Mouse (Mus musculus): ENCODE measurements at regions not wholly inside any gene's neighbourhood (a gene's known extent, or its start where the extent isn't known, plus 50 kb on each side); places are given as distances from the start of the nearest gene placed in this dataset.
A peak's percentile ranks its signal among the peaks of the same experiment; 100 is the strongest.

DNA sequence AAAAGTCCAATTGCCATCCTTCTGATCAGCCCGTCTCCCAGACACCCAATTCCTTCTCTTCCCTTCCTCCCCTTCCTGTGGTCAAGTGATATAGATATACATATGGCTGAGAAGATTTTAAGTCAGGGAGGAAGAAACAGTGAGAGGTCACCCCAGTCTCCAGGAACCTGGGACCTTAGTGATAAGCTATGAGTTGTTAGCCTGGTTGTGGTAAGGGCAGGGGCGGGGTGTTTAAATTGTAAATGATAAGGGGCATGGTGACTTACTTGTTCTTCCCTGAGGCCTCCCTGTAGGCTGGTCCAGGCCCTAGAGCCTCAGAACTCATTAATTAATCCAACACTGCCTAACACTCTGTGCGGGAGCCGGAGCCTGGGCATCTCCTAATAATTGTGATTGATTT, 186.5 kb upstream of the Ajap1 start:
- no peak overlapping the region for H3K9ac ChIP-seq (ENCODE audit: low read depth, low read length)
- DNase-seq (ENCODE audit: low spot score) (no peak), ATAC-seq (replicated peaks; ENCODE audit: low FRiP score, low read depth) (no peak)
- no peak overlapping the region for H3K4me3 ChIP-seq (replicated peaks; ENCODE audit: low read depth, low read length)
- no peaks in the 10 kb centered on the region for H3K36me3 ChIP-seq (ENCODE audit: insufficient read depth, low read length)
- no peaks in the 10 kb centered on the region for H3K27me3 ChIP-seq (ENCODE audit: insufficient read depth, low read length)
- no peak overlapping the region for H3K27ac ChIP-seq
- H3K4me2 ChIP-seq (ENCODE audit: low read length), result no peak overlapping the region
- TF ChIP-seq CTCF (IDR thresholded peaks at IDR 0.05; ENCODE audit: low read depth), result no peak
- WGBS, result 75% methylated on average over 4 of the region's 4 CpGs
- no peaks in the 10 kb centered on the region for H3K9me3 ChIP-seq (replicated peaks; ENCODE audit: low read length)
- H3K4me1 ChIP-seq (replicated peaks; ENCODE audit: insufficient read depth, low read length), result no peaks in the 10 kb centered on the region

DNA sequence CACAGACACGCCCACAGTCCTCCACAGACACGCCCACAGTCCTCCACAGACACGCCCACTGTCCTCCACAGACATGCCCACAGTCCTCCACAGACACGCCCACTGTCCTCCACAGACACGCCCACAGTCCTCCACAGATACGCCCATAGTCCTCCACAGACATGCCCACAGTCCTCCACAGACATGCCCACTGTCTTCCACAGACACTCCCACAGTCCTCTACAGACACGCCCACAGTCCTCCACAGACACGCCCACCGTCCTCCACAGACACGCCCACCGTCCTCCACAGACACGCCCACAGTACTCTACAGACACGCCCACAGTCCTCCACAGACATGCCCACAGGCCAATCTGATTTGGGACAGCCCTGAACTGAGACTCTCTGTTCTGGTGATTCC, 187.6 kb upstream of the Ajap1 start:
- no peak overlapping the region for H3K4me3 ChIP-seq (replicated peaks; ENCODE audit: low read depth, low read length)
- no peak overlapping the region for H3K4me2 ChIP-seq (ENCODE audit: low read length)
- no peak overlapping the region for H3K9ac ChIP-seq (ENCODE audit: low read depth, low read length)
- no peaks in the 10 kb centered on the region for H3K27me3 ChIP-seq (ENCODE audit: insufficient read depth, low read length)
- H3K4me1 ChIP-seq (replicated peaks; ENCODE audit: insufficient read depth, low read length), result no peaks in the 10 kb centered on the region
- H3K36me3 ChIP-seq (ENCODE audit: insufficient read depth, low read length), result no peaks in the 10 kb centered on the region
- no peak overlapping the region for H3K27ac ChIP-seq
- TF ChIP-seq CTCF (IDR thresholded peaks at IDR 0.05; ENCODE audit: low read depth), result no peak
- ATAC-seq (replicated peaks; ENCODE audit: low FRiP score, low read depth), result no peak
- H3K9me3 ChIP-seq (replicated peaks; ENCODE audit: low read length), result no peaks in the 10 kb centered on the region
- no peak for DNase-seq (ENCODE audit: low spot score)
- WGBS, result 82% methylated on average over 13 of the region's 13 CpGs

DNA sequence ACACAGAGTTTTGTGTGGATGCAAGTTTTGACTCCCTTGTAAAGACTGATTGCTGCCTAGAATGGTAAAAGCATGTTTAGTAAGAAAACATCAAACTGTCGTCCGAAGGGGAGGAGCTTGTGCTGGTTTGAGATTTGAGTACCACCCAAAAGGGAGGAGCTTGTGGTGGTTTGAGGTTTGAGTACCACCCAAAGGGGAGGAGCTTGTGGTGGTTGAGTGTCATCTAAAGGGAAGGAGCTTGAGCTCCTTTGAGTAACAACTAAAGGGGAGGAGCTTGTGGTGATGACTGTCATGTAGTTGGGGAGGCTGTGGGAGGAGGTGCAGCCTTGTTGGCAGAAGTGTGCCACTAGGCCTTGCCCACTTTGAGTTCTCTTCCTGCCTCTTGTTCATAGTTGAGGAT, 192.8 kb upstream of the Ajap1 start:
- Histone ChIP-seq H3K36me3 (ENCODE audit: insufficient read depth, low read length) (no peaks in the 10 kb centered on the region), H3K9me3 (replicated peaks; ENCODE audit: low read length) (no peaks in the 10 kb centered on the region), H3K4me1 (replicated peaks; ENCODE audit: insufficient read depth, low read length) (no peaks in the 10 kb centered on the region), H3K4me2 (ENCODE audit: low read length) (no peak overlapping the region), H3K4me3 (replicated peaks; ENCODE audit: low read depth, low read length) (no peak overlapping the region), H3K27ac (no peak overlapping the region), H3K27me3 (ENCODE audit: insufficient read depth, low read length) (no peaks in the 10 kb centered on the region), H3K9ac (ENCODE audit: low read depth, low read length) (no peak overlapping the region)
- no peak for TF ChIP-seq CTCF (IDR thresholded peaks at IDR 0.05; ENCODE audit: low read depth)
- DNase-seq (ENCODE audit: low spot score), result no peak
- ATAC-seq (replicated peaks; ENCODE audit: low FRiP score, low read depth), result no peak
- 68% methylated on average over 2 of the region's 2 CpGs for WGBS

- Histone ChIP-seq H3K9ac (ENCODE audit: low read depth, low read length) (no peak overlapping the region), H3K27me3 (ENCODE audit: insufficient read depth, low read length) (no peaks in the 10 kb centered on the region), H3K4me3 (replicated peaks; ENCODE audit: low read depth, low read length) (no peak overlapping the region), H3K27ac (no peak overlapping the region), H3K4me1 (replicated peaks; ENCODE audit: insufficient read depth, low read length) (no peaks in the 10 kb centered on the region), H3K36me3 (ENCODE audit: insufficient read depth, low read length) (no peaks in the 10 kb centered on the region), H3K4me2 (ENCODE audit: low read length) (no peak overlapping the region), H3K9me3 (replicated peaks; ENCODE audit: low read length) (no peaks in the 10 kb centered on the region)
- TF ChIP-seq CTCF (IDR thresholded peaks at IDR 0.05; ENCODE audit: low read depth), result no peak
- ATAC-seq (replicated peaks; ENCODE audit: low FRiP score, low read depth), result no peak
- peak; percentile 78 for DNase-seq (ENCODE audit: low spot score)
- 19% methylated on average over 12 of the region's 12 CpGs for WGBS
Observed at GRCm38 (mm10) chr4:153679151-153679550, 196.5 kb upstream of the Ajap1 start.

DNA sequence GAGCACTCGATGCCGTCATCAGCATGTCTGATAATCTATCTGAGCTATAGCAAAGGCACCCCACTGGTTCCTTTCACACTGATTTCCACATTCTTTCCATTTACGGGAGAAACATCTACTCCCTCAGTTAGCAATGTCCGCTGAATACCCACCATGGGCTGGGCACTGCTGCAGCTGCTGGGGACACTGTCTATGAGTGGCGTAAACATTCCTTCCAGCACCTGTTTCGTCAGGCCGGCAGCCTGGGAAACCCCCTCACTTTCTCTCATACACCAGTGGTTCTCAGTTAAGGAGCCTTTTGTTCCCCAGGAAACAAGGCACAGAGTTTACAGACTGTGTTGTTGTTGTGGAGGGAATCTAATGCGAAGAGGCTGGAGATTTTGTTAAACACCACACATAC, 205.8 kb upstream of the Ajap1 start:
- WGBS, result 68% methylated on average over 8 of the region's 8 CpGs
- no peaks in the 10 kb centered on the region for H3K27me3 ChIP-seq (ENCODE audit: insufficient read depth, low read length)
- H3K27ac ChIP-seq, result no peak overlapping the region
- no peak for DNase-seq (ENCODE audit: low spot score)
- no peak overlapping the region for H3K4me2 ChIP-seq (ENCODE audit: low read length)
- H3K4me3 ChIP-seq (replicated peaks; ENCODE audit: low read depth, low read length), result no peak overlapping the region
- no peaks in the 10 kb centered on the region for H3K36me3 ChIP-seq (ENCODE audit: insufficient read depth, low read length)
- no peaks in the 10 kb centered on the region for H3K4me1 ChIP-seq (replicated peaks; ENCODE audit: insufficient read depth, low read length)
- ATAC-seq (replicated peaks; ENCODE audit: low FRiP score, low read depth), result no peak
- no peak overlapping the region for H3K9ac ChIP-seq (ENCODE audit: low read depth, low read length)
- no peaks in the 10 kb centered on the region for H3K9me3 ChIP-seq (replicated peaks; ENCODE audit: low read length)
- no peak for TF ChIP-seq CTCF (IDR thresholded peaks at IDR 0.05; ENCODE audit: low read depth)

DNA sequence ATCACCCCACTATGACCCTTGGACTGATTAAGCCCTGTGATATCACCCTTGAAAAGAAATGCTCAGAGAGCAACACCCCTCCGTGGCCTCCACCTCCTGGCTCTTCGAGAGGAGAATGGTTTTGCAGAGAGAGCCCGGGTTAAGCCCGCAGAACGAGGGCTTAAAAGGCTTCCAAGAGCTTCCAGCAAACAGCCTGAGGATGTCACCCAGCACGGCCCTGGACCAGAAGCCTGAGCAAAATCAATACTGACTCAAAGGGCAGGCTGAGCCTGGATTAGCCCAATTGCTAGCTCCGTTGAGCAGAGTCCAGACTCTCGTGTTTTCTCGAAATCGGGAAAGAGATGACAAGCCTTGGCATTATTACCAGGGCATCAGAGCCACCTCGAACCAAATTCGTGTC, 211.3 kb upstream of the Ajap1 start:
- Histone ChIP-seq H3K9me3 (replicated peaks; ENCODE audit: low read length) (no peaks in the 10 kb centered on the region), H3K9ac (ENCODE audit: low read depth, low read length) (no peak overlapping the region), H3K27ac (no peak overlapping the region), H3K27me3 (ENCODE audit: insufficient read depth, low read length) (no peaks in the 10 kb centered on the region), H3K4me2 (ENCODE audit: low read length) (no peak overlapping the region), H3K4me3 (replicated peaks; ENCODE audit: low read depth, low read length) (no peak overlapping the region), H3K4me1 (replicated peaks; ENCODE audit: insufficient read depth, low read length) (no peaks in the 10 kb centered on the region), H3K36me3 (ENCODE audit: insufficient read depth, low read length) (no peaks in the 10 kb centered on the region)
- ATAC-seq (replicated peaks; ENCODE audit: low FRiP score, low read depth) (no peak), DNase-seq (ENCODE audit: low spot score) (no peak)
- TF ChIP-seq CTCF (IDR thresholded peaks at IDR 0.05; ENCODE audit: low read depth), result no peak
- WGBS, result 72% methylated on average over 12 of the region's 12 CpGs

DNA sequence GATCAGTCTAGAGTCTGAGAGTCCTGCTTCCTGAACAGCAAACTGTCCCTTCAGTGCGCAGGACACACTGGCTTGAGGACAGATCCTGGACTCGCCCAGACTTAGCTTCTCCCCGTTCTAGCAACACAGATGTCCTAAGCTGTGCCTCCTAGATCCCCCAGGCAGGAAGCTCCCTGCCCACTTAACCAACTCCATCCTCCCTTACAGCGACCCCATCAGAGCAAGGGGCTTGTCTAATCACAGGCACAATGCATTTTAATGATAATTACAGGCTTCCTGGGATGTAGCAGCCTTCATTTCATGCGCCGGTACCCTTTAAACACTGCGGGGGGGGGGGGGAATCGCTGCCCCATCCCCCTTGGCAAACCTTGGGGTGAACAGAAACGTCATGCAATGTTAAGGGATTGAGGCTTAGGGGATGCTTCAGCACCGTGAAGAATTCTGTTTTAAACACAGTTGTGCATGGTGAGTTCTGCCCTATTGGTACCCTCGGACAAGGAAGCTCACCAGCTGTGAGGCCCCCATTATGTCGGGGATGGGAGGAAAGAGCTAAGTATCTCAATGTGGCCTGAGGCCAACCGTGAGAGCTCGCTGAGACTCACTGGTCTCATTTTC, 213.9 kb upstream of the Ajap1 start:
- no peak overlapping the region for H3K9ac ChIP-seq (ENCODE audit: low read depth, low read length)
- H3K36me3 ChIP-seq (ENCODE audit: insufficient read depth, low read length), result no peaks in the 10 kb centered on the region
- H3K4me1 ChIP-seq (replicated peaks; ENCODE audit: insufficient read depth, low read length), result no peaks in the 10 kb centered on the region
- no peak overlapping the region for H3K4me3 ChIP-seq (replicated peaks; ENCODE audit: low read depth, low read length)
- H3K9me3 ChIP-seq (replicated peaks; ENCODE audit: low read length), result no peaks in the 10 kb centered on the region
- DNase-seq (ENCODE audit: low spot score), result no peak
- H3K27me3 ChIP-seq (ENCODE audit: insufficient read depth, low read length), result no peaks in the 10 kb centered on the region
- ATAC-seq (replicated peaks; ENCODE audit: low FRiP score, low read depth), result no peak
- 26% methylated on average over 14 of the region's 14 CpGs for WGBS
- H3K27ac ChIP-seq, result no peak overlapping the region
- TF ChIP-seq CTCF (IDR thresholded peaks at IDR 0.05; ENCODE audit: low read depth), result no peak
- H3K4me2 ChIP-seq (ENCODE audit: low read length), result no peak overlapping the region
